Mouse (Mus musculus): ENCODE data around the gene AC161166.1.
A peak's percentile ranks its signal among the peaks of the same experiment; 100 is the strongest.
"Not testable (repeated sequence)": the region's sequence is repeated elsewhere in the genome, so short reads cannot be mapped to it uniquely, and the experiment has no call there.

The AC161166.1 gene

GRCm38 (mm10) chr7:24524978-24525377, 12.7 kb upstream of the AC161166.1 start:
- DNase-seq, result no peak

- DNase-seq, result no peak
These were observed 11.5 kb upstream of the AC161166.1 start for GRCm38 (mm10) chr7:24523723-24524122.

- no peak for DNase-seq
These were observed 10.6 kb upstream of the AC161166.1 start for GRCm38 (mm10) chr7:24522805-24523204.

- DNase-seq, result not testable (repeated sequence)
These were observed 7.8 kb upstream of the AC161166.1 start for GRCm38 (mm10) chr7:24520054-24520453.

- no peak for DNase-seq
These were observed 6.9 kb upstream of the AC161166.1 start for GRCm38 (mm10) chr7:24519130-24519529.

- no peak for DNase-seq
These were observed 5.4 kb upstream of the AC161166.1 start for GRCm38 (mm10) chr7:24517654-24518053.

- DNase-seq, result no peak
These were observed 4.8 kb upstream of the AC161166.1 start for GRCm38 (mm10) chr7:24517077-24517476.

GRCm38 (mm10) chr7:24516319-24516718, 4.1 kb upstream of the AC161166.1 start:
- DNase-seq, result not testable (repeated sequence)

GRCm38 (mm10) chr7:24507726-24508114, 4.5 kb downstream of the AC161166.1 start:
- DNase-seq, result peak in 1 of 2 experiments; percentile 15

GRCm38 (mm10) chr7:24506838-24507725, 5.2 kb downstream of the AC161166.1 start, which contains the start of gene Zfp428:
Gene Zfp428, plus strand, starts transcription at chr7:24507006.
- DNase-seq, result peak; percentile 81 to 86

- DNase-seq, result peak; percentile 33 to 36
These were observed 5.8 kb downstream of the AC161166.1 start for GRCm38 (mm10) chr7:24506476-24506837.

GRCm38 (mm10) chr7:24506065-24506459, 6.2 kb downstream of the AC161166.1 start:
- DNase-seq, result no peak

- DNase-seq, result no peak
These were observed 6.7 kb downstream of the AC161166.1 start for GRCm38 (mm10) chr7:24505447-24506064.

GRCm38 (mm10) chr7:24504868-24505267, 7.4 kb downstream of the AC161166.1 start:
- DNase-seq, result no peak

- DNase-seq, result no peak
These were observed 8.3 kb downstream of the AC161166.1 start for GRCm38 (mm10) chr7:24504004-24504403.

- peak; percentile 24 to 28 for DNase-seq
These were observed 10.8 kb downstream of the AC161166.1 start for GRCm38 (mm10) chr7:24501492-24501891.

- peak in 1 of 2 experiments; percentile 21 for DNase-seq
These were observed 11.3 kb downstream of the AC161166.1 start for GRCm38 (mm10) chr7:24500929-24501328.

- DNase-seq, result peak in 1 of 2 experiments; percentile 31
These were observed 12.2 kb downstream of the AC161166.1 start for GRCm38 (mm10) chr7:24499856-24500577.

- DNase-seq, result no peak
These were observed 24.0 kb downstream of the AC161166.1 start for GRCm38 (mm10) chr7:24488303-24488702.

- DNase-seq, result no peak
These were observed 24.9 kb downstream of the AC161166.1 start for GRCm38 (mm10) chr7:24487403-24487802.

- no peak for DNase-seq
These were observed 25.6 kb downstream of the AC161166.1 start for GRCm38 (mm10) chr7:24486654-24487130.

- DNase-seq, result no peak
These were observed 26.8 kb downstream of the AC161166.1 start for GRCm38 (mm10) chr7:24485481-24485880.

GRCm38 (mm10) chr7:24483291-24483690, 29.0 kb downstream of the AC161166.1 start:
- not testable (repeated sequence) for DNase-seq

All from lung, adult 18-20 months (tissue).